Mouse (Mus musculus): ENCODE results near the gene Ptpn11. TPM values are rescaled to one million over a fixed set of nuclear protein-coding genes. Genes with fewer than 3 reads are reported as not detected.

Gene Ptpn11
- polyA plus RNA-seq, 1 experiment: 75.8 TPM

GRCm38 (mm10) chr5:121118345-121118744, 72.9 kb downstream of the Ptpn11 start:
- no peaks in the 10 kb centered on the region for H3K36me3 ChIP-seq (ENCODE audit: control insufficient read depth, insufficient read depth)
- no peaks in the 10 kb centered on the region for H3K79me2 ChIP-seq (ENCODE audit: control insufficient read depth, insufficient read depth)
- H3K79me3 ChIP-seq (ENCODE audit: low read depth): no peaks in the 10 kb centered on the region
- H3ac ChIP-seq (ENCODE audit: control insufficient read depth, insufficient read length, low read depth): no peak overlapping the region
- no peak overlapping the region for H3K4me3 ChIP-seq (ENCODE audit: insufficient read depth, poor library complexity, severe bottlenecking)
- TF ChIP-seq CEBPB (IDR thresholded peaks at IDR 0.05; ENCODE audit: low read depth): no peak
- TF ChIP-seq USF1 (IDR thresholded peaks at IDR 0.05; ENCODE audit: low read depth): no peak
- no peaks in the 10 kb centered on the region for H3K27me3 ChIP-seq (ENCODE audit: control insufficient read depth, insufficient read depth, insufficient read length)

GRCm38 (mm10) chr5:121116941-121117340, 74.3 kb downstream of the Ptpn11 start:
- Histone ChIP-seq H3K27me3 (ENCODE audit: control insufficient read depth, insufficient read depth, insufficient read length) (no peaks in the 10 kb centered on the region), H3K4me3 (ENCODE audit: insufficient read depth, poor library complexity, severe bottlenecking) (no peak overlapping the region), H3ac (ENCODE audit: control insufficient read depth, insufficient read length, low read depth) (no peak overlapping the region), H3K79me3 (ENCODE audit: low read depth) (no peaks in the 10 kb centered on the region), H3K36me3 (ENCODE audit: control insufficient read depth, insufficient read depth) (no peaks in the 10 kb centered on the region), H3K79me2 (ENCODE audit: control insufficient read depth, insufficient read depth) (no peaks in the 10 kb centered on the region)
- TF ChIP-seq MYOG (IDR thresholded peaks at IDR 0.05; ENCODE audit: control insufficient read depth, extremely low read depth, insufficient read length): no peak
- TF ChIP-seq FOSL1 (IDR thresholded peaks at IDR 0.05; ENCODE audit: insufficient read depth, low read length, poor library complexity, severe bottlenecking): no peak

- no peak overlapping the region for H3K4me3 ChIP-seq (ENCODE audit: insufficient read depth, poor library complexity, severe bottlenecking)
- no peaks in the 10 kb centered on the region for H3K36me3 ChIP-seq (ENCODE audit: control insufficient read depth, insufficient read depth)
- TF ChIP-seq MYOG (IDR thresholded peaks at IDR 0.05; ENCODE audit: control insufficient read depth, extremely low read depth, insufficient read length) (no peak), MAX (IDR thresholded peaks at IDR 0.05) (no peak), FOSL1 (IDR thresholded peaks at IDR 0.05; ENCODE audit: insufficient read depth, low read length, poor library complexity, severe bottlenecking) (no peak), USF1 (IDR thresholded peaks at IDR 0.05; ENCODE audit: low read depth) (no peak), CEBPB (IDR thresholded peaks at IDR 0.05; ENCODE audit: low read depth) (no peak), MYOD1 (IDR thresholded peaks at IDR 0.05; ENCODE audit: control insufficient read depth, insufficient read length, low read depth) (no peak), CTCF (IDR thresholded peaks at IDR 0.05; ENCODE audit: control insufficient read depth, insufficient read depth, insufficient read length) (no peak)
- peaks cover 3% of the 10 kb centered on the region for H3K27me3 ChIP-seq (ENCODE audit: control insufficient read depth, insufficient read depth, insufficient read length)
- H3K79me3 ChIP-seq (ENCODE audit: low read depth): no peaks in the 10 kb centered on the region
- no peak overlapping the region for H3ac ChIP-seq (ENCODE audit: control insufficient read depth, insufficient read length, low read depth)
- H3K79me2 ChIP-seq (ENCODE audit: control insufficient read depth, insufficient read depth): no peaks in the 10 kb centered on the region
Measured at GRCm38 (mm10) chr5:121115391-121116157, 75.6 kb downstream of the Ptpn11 start.

DNA sequence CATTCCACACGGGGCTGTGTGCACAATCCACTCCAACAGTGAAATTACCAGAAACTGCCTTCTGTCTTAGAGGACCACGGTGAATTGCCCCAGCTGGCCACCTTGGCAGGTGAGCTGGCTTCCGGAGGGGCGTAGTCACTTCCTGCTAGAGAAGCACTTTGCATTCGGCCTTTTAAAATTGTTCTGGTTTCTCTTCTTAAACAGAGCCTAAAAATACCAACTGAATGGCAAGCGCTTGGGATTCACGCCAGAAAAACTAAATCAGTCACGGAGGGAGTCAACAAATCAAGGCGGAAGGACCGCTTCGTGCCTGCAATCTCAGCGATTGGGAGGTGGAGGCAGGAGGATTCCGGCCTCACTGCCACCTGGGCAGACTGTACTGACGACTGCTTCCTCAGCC, 77.0 kb downstream of the Ptpn11 start:
- H3K79me3 ChIP-seq (ENCODE audit: low read depth): no peaks in the 10 kb centered on the region
- TF ChIP-seq FOSL1 (IDR thresholded peaks at IDR 0.05; ENCODE audit: insufficient read depth, low read length, poor library complexity, severe bottlenecking): no peak
- no peak for TF ChIP-seq CTCF (IDR thresholded peaks at IDR 0.05; ENCODE audit: control insufficient read depth, insufficient read depth, insufficient read length)
- TF ChIP-seq CEBPB (IDR thresholded peaks at IDR 0.05; ENCODE audit: low read depth): no peak
- no peak for TF ChIP-seq USF1 (IDR thresholded peaks at IDR 0.05; ENCODE audit: low read depth)
- no peak for TF ChIP-seq MYOG (IDR thresholded peaks at IDR 0.05; ENCODE audit: control insufficient read depth, extremely low read depth, insufficient read length)
- no peak for TF ChIP-seq MAX (IDR thresholded peaks at IDR 0.05)
- TF ChIP-seq MYOD1 (IDR thresholded peaks at IDR 0.05; ENCODE audit: control insufficient read depth, insufficient read length, low read depth): no peak
- H3K27me3 ChIP-seq (ENCODE audit: control insufficient read depth, insufficient read depth, insufficient read length): peaks cover 9% of the 10 kb centered on the region
- no peaks in the 10 kb centered on the region for H3K36me3 ChIP-seq (ENCODE audit: control insufficient read depth, insufficient read depth)
- no peak overlapping the region for H3K4me3 ChIP-seq (ENCODE audit: insufficient read depth, poor library complexity, severe bottlenecking)
- no peak overlapping the region for H3ac ChIP-seq (ENCODE audit: control insufficient read depth, insufficient read length, low read depth)
- no peaks in the 10 kb centered on the region for H3K79me2 ChIP-seq (ENCODE audit: control insufficient read depth, insufficient read depth)

- no peak overlapping the region for H3ac ChIP-seq (ENCODE audit: control insufficient read depth, insufficient read length, low read depth)
- H3K79me3 ChIP-seq (ENCODE audit: low read depth): no peaks in the 10 kb centered on the region
- no peaks in the 10 kb centered on the region for H3K79me2 ChIP-seq (ENCODE audit: control insufficient read depth, insufficient read depth)
- H3K36me3 ChIP-seq (ENCODE audit: control insufficient read depth, insufficient read depth): no peaks in the 10 kb centered on the region
- no peak for TF ChIP-seq CEBPB (IDR thresholded peaks at IDR 0.05; ENCODE audit: low read depth)
- H3K4me3 ChIP-seq (ENCODE audit: insufficient read depth, poor library complexity, severe bottlenecking): no peak overlapping the region
- peaks cover 11% of the 10 kb centered on the region for H3K27me3 ChIP-seq (ENCODE audit: control insufficient read depth, insufficient read depth, insufficient read length)
Measured at GRCm38 (mm10) chr5:121112390-121112789, 78.8 kb downstream of the Ptpn11 start.

DNA sequence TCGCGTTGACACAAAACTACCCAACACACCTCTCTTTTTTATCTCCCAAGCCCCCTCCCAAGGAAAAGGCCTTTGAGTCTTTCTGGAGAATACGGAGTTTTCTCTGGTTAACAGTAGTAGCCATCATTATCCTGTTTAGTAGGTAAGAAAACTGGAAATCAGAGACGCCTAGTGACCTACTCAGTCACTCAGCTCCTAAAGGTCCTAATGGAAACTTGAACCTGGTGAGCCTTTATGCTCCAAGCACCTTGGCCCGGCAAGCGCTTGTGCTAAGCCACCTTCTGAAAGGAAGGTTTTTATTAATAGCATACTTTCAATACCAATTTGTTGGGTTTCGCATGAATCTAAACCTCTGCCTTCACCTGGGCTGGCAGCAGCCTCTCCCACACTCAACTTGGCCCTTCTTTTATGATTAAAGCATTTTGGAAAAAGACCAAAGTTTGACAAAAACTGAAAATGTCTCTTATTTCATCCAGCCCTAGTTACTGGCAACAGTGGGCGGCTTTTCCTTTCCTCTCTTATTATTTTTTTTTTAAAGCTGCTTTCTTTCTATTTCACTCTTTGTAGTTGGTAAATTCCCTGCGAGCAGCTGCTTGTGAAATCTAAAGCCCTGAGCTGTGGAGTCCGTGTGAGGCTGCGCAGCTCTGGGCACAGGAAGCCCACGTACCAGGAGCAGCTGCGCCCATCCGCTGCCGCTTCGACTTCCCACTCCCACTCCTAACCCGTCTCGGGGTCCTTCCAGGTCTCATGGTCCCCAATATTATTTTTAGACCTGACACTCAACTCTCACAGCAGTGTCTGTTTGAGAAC, 79.9 kb downstream of the Ptpn11 start:
- TF ChIP-seq MAX (IDR thresholded peaks at IDR 0.05): no peak
- TF ChIP-seq MYOD1 (IDR thresholded peaks at IDR 0.05; ENCODE audit: control insufficient read depth, insufficient read length, low read depth): no peak
- TF ChIP-seq CEBPB (IDR thresholded peaks at IDR 0.05; ENCODE audit: low read depth): no peak
- TF ChIP-seq MYOG (IDR thresholded peaks at IDR 0.05; ENCODE audit: control insufficient read depth, extremely low read depth, insufficient read length): no peak
- TF ChIP-seq USF1 (IDR thresholded peaks at IDR 0.05; ENCODE audit: low read depth): no peak
- no peak for TF ChIP-seq FOSL1 (IDR thresholded peaks at IDR 0.05; ENCODE audit: insufficient read depth, low read length, poor library complexity, severe bottlenecking)
- TF ChIP-seq CTCF (IDR thresholded peaks at IDR 0.05; ENCODE audit: control insufficient read depth, insufficient read depth, insufficient read length): no peak
- no peak overlapping the region for H3ac ChIP-seq (ENCODE audit: control insufficient read depth, insufficient read length, low read depth)
- H3K79me3 ChIP-seq (ENCODE audit: low read depth): no peaks in the 10 kb centered on the region
- H3K79me2 ChIP-seq (ENCODE audit: control insufficient read depth, insufficient read depth): no peaks in the 10 kb centered on the region
- H3K4me3 ChIP-seq (ENCODE audit: insufficient read depth, poor library complexity, severe bottlenecking): no peak overlapping the region
- H3K36me3 ChIP-seq (ENCODE audit: control insufficient read depth, insufficient read depth): no peaks in the 10 kb centered on the region
- H3K27me3 ChIP-seq (ENCODE audit: control insufficient read depth, insufficient read depth, insufficient read length): peaks cover 11% of the 10 kb centered on the region
